Mouse (Mus musculus) retina, adult 2 months (tissue): Measurements from ENCODE around the gene Kif14.
"Not testable (repeated sequence)": the region's sequence is repeated elsewhere in the genome, so short reads cannot be mapped to it uniquely, and the experiment has no call there.

ENCODE experiments used
- DNase-seq: peaks from one replicate; pipeline ENCODE4 v3.0.0-alpha.2; 2012; ENCODE audit warnings: low read depth, low spot score

Kif14 gene

DNA sequence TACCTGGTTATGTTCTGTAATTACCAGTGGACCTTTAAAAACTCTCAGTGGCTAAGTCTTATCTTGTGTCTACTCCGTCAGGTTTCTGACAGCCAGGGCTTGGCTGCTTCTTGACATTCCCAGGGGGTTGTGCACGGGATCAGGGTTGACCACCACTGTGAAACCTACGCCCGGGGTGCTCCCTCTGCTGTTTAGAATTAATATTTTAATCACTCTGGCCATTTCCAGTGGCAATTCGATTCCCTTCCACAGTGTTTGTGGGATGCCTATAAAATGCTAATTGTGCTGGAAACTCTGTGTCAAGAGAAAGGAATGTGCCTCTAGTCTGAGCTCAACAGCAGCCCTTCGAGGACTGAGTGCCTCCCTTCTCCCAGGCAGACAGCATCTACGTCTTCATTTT, 89.7 kb downstream of the Kif14 start:
- DNase-seq = no peak

DNA sequence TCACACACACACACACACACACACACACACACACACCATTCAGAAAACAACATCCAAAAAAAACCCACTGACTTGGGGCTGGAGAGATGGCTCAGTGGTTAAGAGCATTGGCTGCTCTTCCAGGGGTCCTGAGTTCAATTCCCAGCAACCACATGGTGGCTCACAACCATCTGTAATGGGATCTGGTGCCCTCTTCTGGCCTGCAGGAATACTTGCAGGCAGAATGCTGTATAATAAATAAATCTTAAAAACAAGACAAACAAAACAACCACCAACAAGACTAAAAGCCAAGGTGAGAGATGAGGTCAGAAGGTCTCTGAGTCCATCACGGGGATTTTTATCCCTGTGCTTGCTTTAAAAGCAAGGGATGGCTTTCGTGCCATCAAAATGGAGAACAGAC, 90.5 kb downstream of the Kif14 start:
- not testable (repeated sequence) for DNase-seq

DNA sequence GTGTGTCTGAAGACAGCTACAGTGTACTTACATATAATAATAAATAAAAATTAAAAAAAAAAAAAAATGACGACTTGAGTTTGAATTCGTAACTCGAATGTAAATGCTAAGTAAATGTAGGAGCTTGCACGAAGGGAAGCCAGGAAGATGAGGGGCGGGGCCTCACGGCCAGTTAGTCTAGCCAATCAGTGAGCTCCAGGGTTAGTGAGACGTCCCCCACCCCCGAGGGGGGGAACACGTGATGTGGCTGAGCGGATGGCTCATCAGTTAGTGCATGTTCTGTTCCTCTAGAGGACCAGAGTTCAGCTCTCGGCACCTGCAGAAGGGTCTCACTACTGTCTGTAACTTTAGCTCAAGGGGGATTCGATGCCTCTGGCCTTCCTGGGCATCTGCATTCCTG, 91.3 kb downstream of the Kif14 start:
- no peak for DNase-seq

DNA sequence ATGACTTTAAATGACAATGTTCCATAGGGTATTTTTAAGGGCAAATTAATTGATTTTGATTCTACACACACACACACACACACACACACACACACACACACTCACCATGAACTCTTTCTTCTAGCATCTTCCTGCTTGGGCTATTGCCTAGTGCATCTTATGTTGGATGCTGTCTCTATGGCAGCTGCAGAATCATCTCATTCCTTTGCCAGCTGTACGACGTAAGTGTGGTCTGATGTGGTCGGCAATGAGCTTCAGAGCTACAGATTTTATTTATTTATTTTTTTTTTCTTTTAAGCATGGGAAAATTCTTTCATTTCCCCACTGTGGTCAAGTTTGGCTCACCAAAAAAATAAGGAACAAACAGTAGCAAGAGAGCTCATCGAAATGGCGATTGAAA, 92.6 kb downstream of the Kif14 start:
- DNase-seq = no peak

DNA sequence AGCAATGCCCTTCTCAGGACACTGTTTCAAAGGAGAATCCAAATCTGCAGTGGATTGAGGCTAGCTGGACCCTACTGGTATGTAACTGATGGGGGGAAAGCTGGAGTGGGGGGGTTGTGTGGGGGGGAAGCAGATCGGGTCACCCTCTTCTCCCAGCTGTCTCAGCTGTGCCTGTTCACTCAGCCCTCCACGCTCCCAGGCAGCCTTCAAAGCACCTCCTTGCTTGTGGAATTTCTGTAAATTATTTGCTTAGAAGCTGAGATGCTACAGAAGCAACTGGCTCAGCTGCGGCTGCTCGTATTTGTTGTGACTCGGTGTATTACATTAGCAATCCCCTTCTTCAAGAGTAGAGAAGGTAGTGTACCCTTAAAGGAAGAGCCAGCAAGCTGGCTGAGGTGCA, 93.1 kb downstream of the Kif14 start:
- no peak for DNase-seq

GRCm38 (mm10) chr1:136559774-136560173, 93.6 kb downstream of the Kif14 start:
- DNase-seq = no peak

- no peak for DNase-seq
Measured at GRCm38 (mm10) chr1:136561823-136562222, 95.7 kb downstream of the Kif14 start.

GRCm38 (mm10) chr1:136563149-136563548, 97.0 kb downstream of the Kif14 start:
- DNase-seq = peak; percentile 65

DNA sequence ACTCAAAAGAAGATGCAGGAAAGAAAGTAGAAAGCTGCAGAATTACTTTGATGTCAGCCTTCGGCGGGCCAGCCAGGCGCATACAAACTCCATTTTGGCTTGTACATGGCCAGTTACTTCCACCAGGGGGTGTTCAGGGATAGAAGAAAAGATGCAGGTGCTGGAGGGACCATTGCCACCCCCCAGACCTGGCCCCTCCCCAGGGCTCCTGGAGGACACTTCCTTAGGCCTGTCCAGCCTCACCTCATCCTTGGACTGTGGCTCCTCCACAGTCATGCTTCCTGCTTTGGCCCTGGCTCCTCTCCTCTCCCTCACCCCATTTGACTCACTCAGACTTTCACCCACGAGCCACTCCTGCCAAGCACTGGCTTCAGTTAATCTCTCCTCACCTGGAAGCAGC, 98.8 kb downstream of the Kif14 start:
- DNase-seq = no peak

DNA sequence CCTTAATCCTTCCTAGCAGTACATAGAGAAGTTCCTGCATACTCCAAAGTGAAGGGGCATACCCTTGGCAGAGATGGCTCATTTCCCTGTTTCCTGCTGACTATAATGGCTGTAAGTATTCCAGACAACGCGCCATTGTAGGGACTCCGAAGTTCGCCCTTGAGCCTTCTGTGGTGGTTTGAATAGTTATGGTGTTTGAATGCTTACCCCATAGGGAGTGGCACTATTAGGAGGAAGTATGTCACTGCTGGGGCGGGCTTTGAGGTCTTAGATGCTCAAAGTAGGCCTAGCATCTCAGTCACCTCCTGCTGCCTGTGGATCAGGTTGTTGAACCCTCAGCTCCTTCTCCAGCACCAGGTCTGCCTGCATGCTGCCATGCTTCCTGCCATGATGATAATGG, 100.2 kb downstream of the Kif14 start:
- no peak for DNase-seq

GRCm38 (mm10) chr1:136567641-136568040, 101.5 kb downstream of the Kif14 start:
- DNase-seq = no peak

- no peak for DNase-seq
Measured at GRCm38 (mm10) chr1:136568738-136569194, 102.6 kb downstream of the Kif14 start.

GRCm38 (mm10) chr1:136569206-136569605, 103.1 kb downstream of the Kif14 start:
- no peak for DNase-seq

GRCm38 (mm10) chr1:136569626-136570297, 103.6 kb downstream of the Kif14 start:
- no peak for DNase-seq

DNA sequence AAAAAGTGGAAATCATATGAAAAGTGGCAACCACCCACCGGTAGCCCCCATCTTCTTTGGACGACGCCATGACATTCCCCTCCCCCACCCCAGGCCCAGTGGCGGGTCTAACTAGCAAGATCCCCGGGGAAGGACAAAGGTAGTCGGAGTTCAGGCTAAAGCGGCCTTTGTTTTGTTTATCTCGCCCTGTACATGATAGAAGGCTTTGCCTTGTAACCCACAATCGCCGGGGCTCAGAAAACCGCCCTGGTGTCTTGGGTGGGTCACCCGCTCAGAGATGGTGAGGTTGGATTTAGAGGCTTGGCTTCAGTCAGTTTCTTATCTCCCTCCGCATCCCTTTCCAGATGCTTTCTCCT, 104.1 kb downstream of the Kif14 start:
- DNase-seq = no peak

- no peak for DNase-seq
Measured at GRCm38 (mm10) chr1:136570976-136571375, 104.8 kb downstream of the Kif14 start.

- no peak for DNase-seq
Measured at GRCm38 (mm10) chr1:136571530-136571929, 105.4 kb downstream of the Kif14 start.

DNA sequence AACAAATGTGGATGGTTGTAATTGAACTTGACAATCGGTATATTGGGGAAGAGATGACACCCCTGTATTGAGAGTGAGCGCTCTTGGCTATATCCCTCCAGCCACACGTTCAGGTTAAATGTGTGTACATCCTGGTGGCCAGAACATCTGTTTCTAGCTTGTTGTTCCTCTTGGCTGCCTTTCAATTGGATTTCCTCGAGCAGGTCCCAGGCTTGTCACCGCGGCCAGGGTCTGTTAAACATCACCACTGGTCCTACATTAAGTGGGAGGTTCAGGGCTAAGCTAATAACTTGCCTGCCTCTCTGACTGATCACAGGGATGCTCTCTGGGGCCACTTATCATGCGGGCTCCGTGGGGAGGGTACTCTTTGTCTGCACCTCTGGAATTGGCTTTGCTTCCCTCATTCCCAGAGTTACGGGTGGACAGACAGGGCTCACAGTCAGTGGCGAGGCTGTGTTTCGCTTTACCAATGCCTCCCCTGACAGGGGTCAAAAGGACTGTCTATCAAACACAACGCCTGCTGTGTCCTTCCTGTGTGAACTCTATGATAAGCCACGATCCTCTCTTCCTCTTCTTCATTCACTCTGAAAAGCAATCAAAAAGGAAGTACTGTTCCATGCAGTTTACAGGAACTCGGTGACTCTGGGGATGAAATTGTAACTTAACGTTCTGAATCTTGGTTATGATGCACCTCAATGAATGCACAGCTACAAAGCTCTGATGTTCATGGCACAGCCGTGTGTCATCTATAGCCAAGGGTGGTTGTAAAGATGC, 111.9 kb downstream of the Kif14 start:
- no peak for DNase-seq

DNA sequence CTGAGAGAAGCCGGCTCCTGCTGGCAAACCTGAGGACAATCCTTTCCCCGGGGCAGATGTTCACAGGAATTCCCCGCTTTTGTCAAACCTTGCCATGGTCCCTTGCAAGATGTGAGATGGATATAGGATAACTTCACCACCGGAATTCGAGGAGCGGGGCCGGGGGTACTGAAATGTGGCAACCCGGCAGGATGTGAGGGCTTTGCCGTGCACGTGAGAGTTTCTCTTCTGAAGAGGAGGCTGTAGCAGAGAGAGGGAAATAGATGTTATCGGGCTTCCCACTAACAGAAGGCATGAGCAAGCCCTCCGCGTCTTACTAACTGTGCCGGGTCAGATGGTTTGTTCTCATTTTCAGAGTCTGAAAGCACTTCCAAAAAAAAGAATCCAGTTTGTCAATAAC, 113.2 kb downstream of the Kif14 start:
- DNase-seq = no peak

DNA sequence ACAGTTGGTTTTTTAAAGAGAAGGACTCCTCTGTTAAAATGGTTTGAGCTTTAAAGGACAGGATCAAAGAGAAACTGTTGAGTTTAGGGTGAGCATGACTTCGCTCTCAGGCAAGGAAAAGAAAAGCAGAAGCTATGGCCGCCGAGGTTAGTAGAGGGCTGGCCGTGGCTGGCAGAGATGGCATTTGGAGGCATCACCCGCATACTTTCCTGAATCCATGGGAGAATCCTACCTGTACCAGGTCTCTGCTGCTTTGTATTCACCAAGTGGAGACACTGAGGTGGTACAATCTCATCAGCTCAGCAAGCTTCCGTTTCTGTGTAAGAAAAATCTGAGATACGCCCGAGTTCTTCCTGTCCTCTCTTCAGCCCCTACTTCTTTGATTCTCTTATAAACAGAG, 114.1 kb downstream of the Kif14 start:
- DNase-seq = no peak
